Mouse (Mus musculus): Measurements from ENCODE around the gene Sdc4.

Sdc4 gene

GRCm38 (mm10) chr2:164452000-164452676, 8.5 kb upstream of the Sdc4 start:
- no peak for DNase-seq (ENCODE audit: extremely low spot score, low read depth, low spot score)

GRCm38 (mm10) chr2:164449341-164450042, 5.8 kb upstream of the Sdc4 start:
- no peak for DNase-seq (ENCODE audit: extremely low spot score, low read depth, low spot score)

GRCm38 (mm10) chr2:164448921-164449320, 5.2 kb upstream of the Sdc4 start:
- DNase-seq (ENCODE audit: extremely low spot score, low read depth, low spot score): no peak

GRCm38 (mm10) chr2:164448140-164448539, 4.5 kb upstream of the Sdc4 start:
- DNase-seq (ENCODE audit: extremely low spot score, low read depth, low spot score): no peak

GRCm38 (mm10) chr2:164446086-164446469, 2.4 kb upstream of the Sdc4 start:
- DNase-seq (ENCODE audit: extremely low spot score, low read depth, low spot score): no peak

- no peak for DNase-seq (ENCODE audit: extremely low spot score, low read depth, low spot score)
Observed at GRCm38 (mm10) chr2:164445399-164446085, 1.9 kb upstream of the Sdc4 start.

GRCm38 (mm10) chr2:164444701-164445100, 1.0 kb upstream of the Sdc4 start:
- DNase-seq (ENCODE audit: extremely low spot score, low read depth, low spot score): no peak

GRCm38 (mm10) chr2:164443051-164443437, 643 bp downstream of the Sdc4 start:
- no peak for DNase-seq (ENCODE audit: extremely low spot score, low read depth, low spot score)

GRCm38 (mm10) chr2:164442315-164443050, 1.2 kb downstream of the Sdc4 start:
- DNase-seq (ENCODE audit: extremely low spot score, low read depth, low spot score): no peak

- DNase-seq (ENCODE audit: extremely low spot score, low read depth, low spot score): no peak
Observed at GRCm38 (mm10) chr2:164441731-164442130, 2.0 kb downstream of the Sdc4 start.

- DNase-seq (ENCODE audit: extremely low spot score, low read depth, low spot score): no peak
Observed at GRCm38 (mm10) chr2:164441155-164441554, 2.5 kb downstream of the Sdc4 start.

- no peak for DNase-seq (ENCODE audit: extremely low spot score, low read depth, low spot score)
Observed at GRCm38 (mm10) chr2:164440314-164440713, 3.4 kb downstream of the Sdc4 start.

GRCm38 (mm10) chr2:164439001-164439421, 4.7 kb downstream of the Sdc4 start:
- DNase-seq (ENCODE audit: extremely low spot score, low read depth, low spot score): no peak

GRCm38 (mm10) chr2:164438257-164438656, 5.4 kb downstream of the Sdc4 start:
- DNase-seq (ENCODE audit: extremely low spot score, low read depth, low spot score): no peak

- no peak for DNase-seq (ENCODE audit: extremely low spot score, low read depth, low spot score)
Observed at GRCm38 (mm10) chr2:164437710-164438109, 6.0 kb downstream of the Sdc4 start.

GRCm38 (mm10) chr2:164436961-164437360, 6.7 kb downstream of the Sdc4 start:
- DNase-seq (ENCODE audit: extremely low spot score, low read depth, low spot score): no peak

GRCm38 (mm10) chr2:164436215-164436913, 7.3 kb downstream of the Sdc4 start:
- no peak for DNase-seq (ENCODE audit: extremely low spot score, low read depth, low spot score)

GRCm38 (mm10) chr2:164435216-164436090, 8.2 kb downstream of the Sdc4 start:
- no peak for DNase-seq (ENCODE audit: extremely low spot score, low read depth, low spot score)

GRCm38 (mm10) chr2:164434681-164435080, 9.0 kb downstream of the Sdc4 start:
- no peak for DNase-seq (ENCODE audit: extremely low spot score, low read depth, low spot score)

Measured in hindlimb bud, embryonic 11.5 days (tissue).